Mouse (Mus musculus) G1E (cell line): Measurements from ENCODE around the gene Stxbp3.

ENCODE experiments used
- CTCF ChIP-seq: IDR thresholded peaks from 2 replicates; pipeline ENCODE4 v1.5.1; 2012; ENCODE audit warnings: low read depth, low read length, inconsistent platforms, mixed read lengths
- GATA1 ChIP-seq: IDR thresholded peaks from 2 replicates; pipeline ENCODE4 v1.6.1; 2012; ENCODE audit warnings: borderline replicate concordance, low read length, inconsistent platforms, mixed read lengths

DNA sequence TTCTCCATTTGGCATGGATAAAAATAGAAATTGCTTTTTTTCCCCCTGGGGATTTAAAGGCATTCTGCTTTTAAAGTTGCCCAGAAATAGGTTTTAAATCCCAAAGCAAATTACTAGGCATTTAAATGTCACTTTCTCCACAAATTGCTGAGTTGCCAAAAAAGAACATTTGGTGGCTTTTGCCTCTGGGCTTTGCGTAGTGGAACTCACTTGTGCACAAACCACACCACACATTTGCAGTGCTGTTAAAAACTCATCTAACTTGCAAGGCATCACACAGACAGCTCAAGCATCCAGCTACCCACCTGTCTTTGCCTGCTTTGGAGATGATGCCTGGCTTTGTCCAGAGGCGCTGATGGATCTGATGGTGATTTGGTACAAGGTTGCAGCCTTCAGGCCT, 42.7 kb upstream of the Stxbp3 start:
- TF ChIP-seq CTCF (no peak), GATA1 (no peak)
